Mouse (Mus musculus): ENCODE measurements around the gene Memo1. TPM values are rescaled to one million over a fixed set of nuclear protein-coding genes. Genes with fewer than 3 reads are reported as not detected.
"Not testable (repeated sequence)": the region's sequence is repeated elsewhere in the genome, so short reads cannot be mapped to it uniquely, and the experiment has no call there.

Gene Memo1
- 85.3 and 86.2 TPM in 2 replicates for polyA plus RNA-seq (2015; fragmentation: Nextera tagmentation; extraction: Ambion mirVana)

DNA sequence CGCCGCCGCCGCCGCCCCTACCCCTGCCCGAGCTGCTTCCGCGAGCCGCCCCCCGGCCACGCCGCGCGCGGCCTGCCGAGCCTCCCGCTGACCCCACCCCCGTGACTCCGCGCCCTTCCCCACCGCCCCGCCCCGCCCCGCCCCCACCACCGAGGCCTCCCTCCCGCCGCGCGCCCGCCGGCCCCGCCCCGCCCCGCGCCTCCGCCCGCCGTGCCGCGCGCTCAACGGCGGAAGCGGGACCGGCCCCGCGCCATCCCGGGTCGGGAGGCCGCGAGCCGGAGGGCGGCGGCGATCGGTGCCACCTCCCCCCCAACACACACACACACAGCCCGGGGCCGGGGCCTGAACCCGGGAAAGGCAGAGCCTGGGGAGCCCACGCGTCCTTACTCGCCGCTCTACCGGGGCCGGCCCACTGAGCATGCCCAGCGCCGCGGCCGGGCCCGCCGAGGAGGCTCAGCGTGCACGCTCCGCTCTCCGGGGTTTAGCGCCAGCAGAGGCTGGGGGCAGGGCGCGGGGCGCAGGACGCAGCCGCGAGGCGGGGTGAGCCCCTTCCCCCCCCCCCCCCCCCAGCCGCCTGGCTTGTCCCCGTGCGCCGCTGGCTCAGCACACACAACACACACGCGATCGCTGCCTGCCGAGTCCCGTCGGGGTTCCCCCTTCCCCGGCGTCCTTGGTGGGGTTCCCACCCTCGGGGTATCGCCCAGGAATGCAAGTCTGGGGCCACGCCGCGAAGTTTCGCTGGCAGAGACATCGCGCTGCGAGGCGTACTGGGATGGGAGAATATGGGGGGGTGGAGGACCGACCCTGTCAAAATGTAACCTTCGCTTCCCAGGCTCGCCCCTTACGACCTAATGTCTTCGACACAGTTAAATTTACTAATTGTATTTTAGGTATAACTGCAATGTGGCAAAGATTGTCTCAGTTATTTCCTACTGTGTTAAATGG is at the start of gene Memo1:
Memo1 (minus strand) TSS at position 496 of the 945 bp plus-strand sequence.
- peak; percentile 91 for ATAC-seq (ENCODE audit: insufficient number of reproducible peaks, low FRiP score, low TSS enrichment, low read depth)
- peak within 1 kb of the TSS; percentile 92 for H3K9ac ChIP-seq
- peaks cover 12% of the 10 kb centered on the region for H3K36me3 ChIP-seq
- peak within 1 kb of the TSS; percentile 99 for H3K27ac ChIP-seq
- peak within 1 kb of the TSS; percentile 94 for H3K4me3 ChIP-seq
- peak within 1 kb of the TSS; percentile 62 for H3K4me2 ChIP-seq
- under 1% methylated on average over 49 of the region's 110 CpGs for WGBS
- H3K9me3 ChIP-seq, result no peaks in the 10 kb centered on the region
- H3K27me3 ChIP-seq, result no peaks in the 10 kb centered on the region
- peaks cover 14% of the 10 kb centered on the region for H3K4me1 ChIP-seq

DNA sequence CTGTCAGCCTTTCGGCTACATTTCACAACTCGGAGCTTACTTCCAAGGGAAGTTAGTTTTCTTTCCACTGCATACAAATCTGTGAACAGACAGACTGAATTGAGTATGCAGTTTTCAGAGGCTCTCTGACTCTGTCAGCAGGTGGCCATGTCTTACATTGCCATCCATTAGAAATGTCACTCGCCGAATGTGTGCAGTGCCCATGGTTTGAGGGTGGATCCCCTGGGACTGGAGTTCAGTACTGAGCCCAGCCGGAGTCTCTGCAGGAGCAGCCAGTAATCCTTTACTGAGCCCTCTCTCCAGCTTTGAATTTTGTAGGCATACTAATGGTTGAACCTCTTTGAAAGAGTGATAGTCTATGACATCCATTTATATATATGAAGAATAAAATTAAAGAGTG is 45.8 kb upstream of the Memo1 start:
- Histone ChIP-seq H3K9ac (no peak overlapping the region), H3K9me3 (no peaks in the 10 kb centered on the region), H3K36me3 (peaks cover 6% of the 10 kb centered on the region; the same call in 1 of the 2 replicates), H3K4me2 (peak overlapping the region; percentile 19; the same call in 1 of the 2 replicates), H3K27me3 (no peaks in the 10 kb centered on the region), H3K4me1 (peaks cover 22% of the 10 kb centered on the region), H3K4me3 (peak overlapping the region; percentile 78; the same call in 1 of the 2 replicates), H3K27ac (no peak overlapping the region)
- WGBS, result 62% methylated on average over 5 of the region's 5 CpGs
- ATAC-seq (ENCODE audit: insufficient number of reproducible peaks, low FRiP score, low TSS enrichment, low read depth), result no peak

GRCm38 (mm10) chr17:74338937-74339804 is 43.9 kb upstream of the Memo1 start, which contains the start of gene Spast:
TSS of gene Spast (plus strand) at chr17:74338987.
- H3K36me3 ChIP-seq, result peaks cover 4% of the 10 kb centered on the region; the same call in 1 of the 2 replicates
- peaks cover 22% of the 10 kb centered on the region for H3K4me1 ChIP-seq
- H3K27me3 ChIP-seq, result no peaks in the 10 kb centered on the region
- no peaks in the 10 kb centered on the region for H3K9me3 ChIP-seq
- ATAC-seq (ENCODE audit: insufficient number of reproducible peaks, low FRiP score, low TSS enrichment, low read depth), result peak; percentile 80
- H3K27ac ChIP-seq, result peak within 1 kb of the TSS; percentile 95
- peak within 1 kb of the TSS; percentile 54 for H3K4me2 ChIP-seq
- H3K4me3 ChIP-seq, result peak within 1 kb of the TSS; percentile 78
- under 1% methylated on average over 80 of the region's 90 CpGs for WGBS
- H3K9ac ChIP-seq, result peak within 1 kb of the TSS; percentile 94

DNA sequence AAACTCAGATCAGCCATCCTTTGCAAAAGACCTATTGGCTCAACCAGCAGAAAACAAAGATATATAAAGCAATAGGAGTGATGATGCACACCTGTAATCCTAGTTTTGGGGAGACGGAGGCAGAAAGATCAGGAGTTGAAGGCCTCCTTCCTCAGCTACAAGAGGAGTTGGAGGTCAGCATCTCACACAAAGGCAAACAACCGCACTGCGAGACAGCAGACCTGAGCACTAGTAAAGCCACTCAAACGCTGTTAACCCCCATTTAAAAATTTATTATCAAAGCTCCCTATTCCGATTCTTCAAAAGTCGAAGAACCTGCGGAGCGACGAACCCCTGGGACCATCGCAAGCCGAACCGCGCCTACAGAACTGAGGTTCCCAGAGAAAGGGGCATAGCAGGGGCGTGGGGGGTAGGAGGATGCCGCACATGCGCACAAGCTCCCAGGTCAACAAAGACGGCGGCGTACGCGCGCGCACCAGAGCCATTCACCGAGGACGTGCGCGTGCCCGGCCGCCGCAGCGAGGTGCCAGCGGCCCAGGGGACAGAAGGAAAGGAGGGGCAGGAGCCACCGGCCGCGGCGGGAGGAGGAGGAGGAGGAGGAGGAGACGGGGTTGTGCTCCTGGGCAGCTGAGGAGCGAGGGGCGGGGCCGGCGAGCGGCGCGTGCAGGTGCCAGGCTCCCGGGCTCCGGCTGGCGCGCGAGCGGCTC is 43.1 kb upstream of the Memo1 start:
- peak; percentile 89 for ATAC-seq (ENCODE audit: insufficient number of reproducible peaks, low FRiP score, low TSS enrichment, low read depth)
- under 1% methylated on average over 38 of the region's 50 CpGs for WGBS
- peak overlapping the region; percentile 54 for H3K4me2 ChIP-seq
- no peaks in the 10 kb centered on the region for H3K9me3 ChIP-seq
- peak overlapping the region; percentile 95 for H3K27ac ChIP-seq
- no peaks in the 10 kb centered on the region for H3K36me3 ChIP-seq
- H3K27me3 ChIP-seq, result no peaks in the 10 kb centered on the region
- H3K9ac ChIP-seq, result peak overlapping the region; percentile 94
- H3K4me3 ChIP-seq, result peak overlapping the region; percentile 78
- peaks cover 22% of the 10 kb centered on the region for H3K4me1 ChIP-seq

DNA sequence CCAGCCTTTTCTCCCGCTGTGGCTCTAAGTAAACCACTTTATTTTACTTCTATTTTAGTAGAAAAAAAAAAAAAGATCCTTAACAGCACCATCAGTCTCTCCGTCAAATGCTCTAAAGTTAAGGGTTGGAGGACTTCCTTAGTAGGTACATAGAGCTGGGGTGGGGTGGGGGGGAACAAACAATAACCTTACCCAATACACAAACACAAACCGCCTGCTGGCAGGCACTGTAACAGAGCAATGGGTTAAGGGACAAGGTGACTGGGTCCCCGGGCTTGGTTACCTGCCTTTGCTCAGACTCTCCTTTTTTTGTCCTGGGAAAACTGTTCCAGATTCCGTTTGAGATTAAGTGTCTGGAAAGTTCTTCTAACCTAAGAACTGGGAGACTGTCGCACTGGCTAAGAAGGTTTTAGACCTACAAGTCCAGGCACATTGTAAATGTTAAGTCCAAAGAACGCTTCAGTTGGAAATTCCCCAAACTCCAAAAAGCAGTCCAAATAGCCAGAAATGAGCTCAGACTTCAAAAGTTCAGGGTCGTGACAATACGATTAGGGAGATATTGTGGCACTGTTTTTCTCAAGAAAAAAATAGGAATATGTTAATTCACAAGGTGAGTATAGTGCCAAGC is 35.8 kb upstream of the Memo1 start:
- H3K27ac ChIP-seq, result no peak overlapping the region
- H3K27me3 ChIP-seq, result no peaks in the 10 kb centered on the region
- no peaks in the 10 kb centered on the region for H3K4me1 ChIP-seq
- H3K9ac ChIP-seq, result no peak overlapping the region
- 74% methylated on average over 9 of the region's 9 CpGs for WGBS
- no peak overlapping the region for H3K4me3 ChIP-seq
- ATAC-seq (ENCODE audit: insufficient number of reproducible peaks, low FRiP score, low TSS enrichment, low read depth), result no peak
- no peaks in the 10 kb centered on the region for H3K36me3 ChIP-seq
- H3K9me3 ChIP-seq, result no peaks in the 10 kb centered on the region; the same call in 1 of the 2 replicates
- no peak overlapping the region for H3K4me2 ChIP-seq

GRCm38 (mm10) chr17:74328146-74328545 is 32.8 kb upstream of the Memo1 start:
- not testable (repeated sequence) for H3K4me1 ChIP-seq; H3K9ac ChIP-seq; H3K27me3 ChIP-seq; H3K4me3 ChIP-seq; ATAC-seq (ENCODE audit: insufficient number of reproducible peaks, low FRiP score, low TSS enrichment, low read depth); H3K36me3 ChIP-seq; H3K27ac ChIP-seq; H3K9me3 ChIP-seq; H3K4me2 ChIP-seq
- WGBS, result 45% methylated on average over 2 of the region's 2 CpGs

GRCm38 (mm10) chr17:74327195-74327594 is 31.9 kb upstream of the Memo1 start:
- 90% methylated on average over 7 of the region's 7 CpGs for WGBS

GRCm38 (mm10) chr17:74323844-74324243 is 28.5 kb upstream of the Memo1 start, which contains the start of gene Dpy30:
TSS of gene Dpy30 (minus strand) at chr17:74323944.
- no peaks in the 10 kb centered on the region for H3K27me3 ChIP-seq
- no peak within 1 kb of the TSS for H3K4me3 ChIP-seq
- no peak within 1 kb of the TSS for H3K27ac ChIP-seq
- H3K9ac ChIP-seq, result no peak within 1 kb of the TSS
- 72% methylated on average over 2 of the region's 2 CpGs for WGBS
- H3K36me3 ChIP-seq, result no peaks in the 10 kb centered on the region
- no peaks in the 10 kb centered on the region; the same call in 1 of the 2 replicates for H3K9me3 ChIP-seq
- no peak for ATAC-seq (ENCODE audit: insufficient number of reproducible peaks, low FRiP score, low TSS enrichment, low read depth)
- H3K4me1 ChIP-seq, result no peaks in the 10 kb centered on the region
- H3K4me2 ChIP-seq, result no peak within 1 kb of the TSS

More at GRCm38 (mm10) chr17:74327195-74327594, 31.9 kb upstream of the Memo1 start:
- not testable (repeated sequence) for H3K4me3 ChIP-seq; H3K4me2 ChIP-seq; H3K4me1 ChIP-seq; H3K27me3 ChIP-seq; H3K27ac ChIP-seq; H3K36me3 ChIP-seq; H3K9me3 ChIP-seq; H3K9ac ChIP-seq; ATAC-seq (ENCODE audit: insufficient number of reproducible peaks, low FRiP score, low TSS enrichment, low read depth)

- WGBS, result 47% methylated on average over 5 of the region's 5 CpGs
- no peak overlapping the region for H3K4me3 ChIP-seq
- H3K4me1 ChIP-seq, result no peaks in the 10 kb centered on the region
- ATAC-seq (ENCODE audit: insufficient number of reproducible peaks, low FRiP score, low TSS enrichment, low read depth), result no peak
- no peak overlapping the region for H3K27ac ChIP-seq
- no peak overlapping the region for H3K4me2 ChIP-seq
- no peaks in the 10 kb centered on the region for H3K27me3 ChIP-seq
- no peaks in the 10 kb centered on the region for H3K36me3 ChIP-seq
- no peaks in the 10 kb centered on the region for H3K9me3 ChIP-seq
- H3K9ac ChIP-seq, result no peak overlapping the region
Measured at GRCm38 (mm10) chr17:74322400-74323054, 27.2 kb upstream of the Memo1 start.

DNA sequence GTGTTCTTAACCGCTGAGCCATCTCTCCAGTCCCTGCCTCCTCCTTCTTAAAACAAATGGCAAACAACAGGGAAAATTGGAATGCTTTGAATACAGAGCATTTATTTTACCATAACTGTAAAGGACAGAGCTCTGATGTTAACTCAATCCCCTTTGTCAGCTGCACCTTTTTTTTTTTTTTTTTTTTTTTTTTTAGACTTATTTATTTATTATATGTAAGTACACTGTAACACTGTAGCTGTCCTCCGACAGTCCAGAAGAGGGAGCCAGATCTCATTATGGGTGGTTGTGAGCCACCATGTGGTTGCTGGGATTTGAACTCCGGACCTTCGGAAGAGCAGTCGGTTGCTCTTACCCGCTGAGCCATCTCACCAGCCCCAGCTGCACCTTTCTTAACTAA is 23.4 kb upstream of the Memo1 start:
- Histone ChIP-seq H3K36me3 (peaks cover 5% of the 10 kb centered on the region; the same call in 1 of the 2 replicates), H3K27me3 (no peaks in the 10 kb centered on the region), H3K9ac (no peak overlapping the region), H3K4me1 (peaks cover 6% of the 10 kb centered on the region), H3K27ac (no peak overlapping the region), H3K4me3 (no peak overlapping the region), H3K4me2 (no peak overlapping the region), H3K9me3 (no peaks in the 10 kb centered on the region)
- no peak for ATAC-seq (ENCODE audit: insufficient number of reproducible peaks, low FRiP score, low TSS enrichment, low read depth)
- 93% methylated on average over 6 of the region's 6 CpGs for WGBS

All from limb, embryonic 15.5 days (tissue).